Mouse (Mus musculus) embryo, embryonic 10.5 days (tissue): ENCODE results near the gene Fam71e1.

Experiments used
- DNase-seq: peaks from one replicate; pipeline ENCODE4 v3.0.0-alpha.2; 2015; ENCODE audit warnings: low spot score

Gene Fam71e1

GRCm38 (mm10) chr7:44471880-44472557 is 24.4 kb upstream of the Fam71e1 start:
- DNase-seq, result no peak

GRCm38 (mm10) chr7:44472558-44472885 is 23.9 kb upstream of the Fam71e1 start:
- DNase-seq, result no peak

- DNase-seq, result no peak
Observed at GRCm38 (mm10) chr7:44472961-44473646, 23.3 kb upstream of the Fam71e1 start.

- DNase-seq, result peak; percentile 47
Observed at GRCm38 (mm10) chr7:44474419-44474818, 22.0 kb upstream of the Fam71e1 start.

- no peak for DNase-seq
Observed at GRCm38 (mm10) chr7:44475046-44475614, 21.3 kb upstream of the Fam71e1 start.

- no peak for DNase-seq
Observed at GRCm38 (mm10) chr7:44482836-44483435, 13.4 kb upstream of the Fam71e1 start.

- no peak for DNase-seq
Observed at GRCm38 (mm10) chr7:44484109-44484508, 12.3 kb upstream of the Fam71e1 start.

GRCm38 (mm10) chr7:44484841-44485571 is 11.4 kb upstream of the Fam71e1 start:
- peak; percentile 91 for DNase-seq

GRCm38 (mm10) chr7:44485572-44486195 is 10.7 kb upstream of the Fam71e1 start:
- no peak for DNase-seq

GRCm38 (mm10) chr7:44486927-44487575 is 9.3 kb upstream of the Fam71e1 start:
- no peak for DNase-seq

- no peak for DNase-seq
Observed at GRCm38 (mm10) chr7:44487936-44488335, 8.4 kb upstream of the Fam71e1 start.

- DNase-seq, result no peak
Observed at GRCm38 (mm10) chr7:44488545-44488944, 7.8 kb upstream of the Fam71e1 start.

GRCm38 (mm10) chr7:44490281-44490680 is 6.1 kb upstream of the Fam71e1 start:
- DNase-seq, result no peak

- no peak for DNase-seq
Observed at GRCm38 (mm10) chr7:44491391-44491790, 5.0 kb upstream of the Fam71e1 start.

- DNase-seq, result no peak
Observed at GRCm38 (mm10) chr7:44492166-44492826, 4.1 kb upstream of the Fam71e1 start.

GRCm38 (mm10) chr7:44494681-44495080 is 1.7 kb upstream of the Fam71e1 start:
- DNase-seq, result no peak

GRCm38 (mm10) chr7:44495086-44495485 is 1.3 kb upstream of the Fam71e1 start:
- DNase-seq, result no peak

GRCm38 (mm10) chr7:44496771-44497109 is 359 bp downstream of the Fam71e1 start:
- no peak for DNase-seq

- DNase-seq, result no peak
Observed at GRCm38 (mm10) chr7:44497361-44498055, 1.1 kb downstream of the Fam71e1 start.

- no peak for DNase-seq
Observed at GRCm38 (mm10) chr7:44498922-44499321, 2.5 kb downstream of the Fam71e1 start.
